Mouse (Mus musculus) hindbrain, embryonic 16.5 days (tissue): ENCODE data around the gene Dnajb6. TPM values are rescaled to one million over a fixed set of nuclear protein-coding genes. Genes with fewer than 3 reads are reported as not detected.

ENCODE experiments used
- polyA plus RNA-seq: library from polyadenylated mRNA; unstranded; fragments of >200 nt; fragmentation: Nextera tagmentation; extraction: Ambion mirVana; gene quantifications from 2 replicates; pipeline ENCODE4 v1.2.1, GENCODE M21; 2015

Gene Dnajb6
- polyA plus RNA-seq, 1 experiment from 2014 or later, result 286 TPM

Other genes with a start within 250 kb of the Dnajb6 start
- gene Ube3c, start 166.4 kb upstream of the Dnajb6 start, polyA plus RNA-seq, result 19.1 and 23.3 TPM in 2 replicates
- not detected in 2 replicates for gene Gm5129, start 248 bp downstream of the Dnajb6 start, polyA plus RNA-seq